Mouse (Mus musculus): ENCODE results near the gene Tor1aip2.

The Tor1aip2 gene

GRCm38 (mm10) chr1:156107424-156107823, 72.2 kb downstream of the Tor1aip2 start:
- no peak for DNase-seq (ENCODE audit: extremely low read depth, low read depth, low spot score)

- no peak for DNase-seq (ENCODE audit: extremely low read depth, low read depth, low spot score)
Measured at GRCm38 (mm10) chr1:156108400-156108799, 73.2 kb downstream of the Tor1aip2 start.

GRCm38 (mm10) chr1:156111090-156111489, 75.9 kb downstream of the Tor1aip2 start:
- no peak for DNase-seq (ENCODE audit: extremely low read depth, low read depth, low spot score)

- DNase-seq (ENCODE audit: extremely low read depth, low read depth, low spot score) = no peak
Measured at GRCm38 (mm10) chr1:156111728-156112127, 76.5 kb downstream of the Tor1aip2 start.

GRCm38 (mm10) chr1:156112142-156112541, 76.9 kb downstream of the Tor1aip2 start:
- DNase-seq (ENCODE audit: extremely low read depth, low read depth, low spot score) = no peak

GRCm38 (mm10) chr1:156113884-156114499, 78.8 kb downstream of the Tor1aip2 start:
- no peak for DNase-seq (ENCODE audit: extremely low read depth, low read depth, low spot score)

- no peak for DNase-seq (ENCODE audit: extremely low read depth, low read depth, low spot score)
Measured at GRCm38 (mm10) chr1:156116770-156117169, 81.6 kb downstream of the Tor1aip2 start.
